Mouse (Mus musculus) limb, embryonic 12.5 days (tissue): ENCODE results near the gene Cd101. TPM values are rescaled to one million over a fixed set of nuclear protein-coding genes. Genes with fewer than 3 reads are reported as not detected.

Source experiments
- ATAC-seq: fragments of 200-750 bp; cut with Nextera tagmentation; 2 replicates; pipeline ENCODE4 v1.8.0; 2017; ENCODE audit warnings: low read depth, moderate TSS enrichment; ENCODE audit not compliant: insufficient number of reproducible peaks, insufficient read depth, low FRiP score, low TSS enrichment
- H3K27ac ChIP-seq: fragments of 300-500 bp; sonication (generic); 2 replicates; pipeline ENCODE4 v1.5.1; 2016; ENCODE audit warnings: mild to moderate bottlenecking, moderate library complexity
- H3K27me3 ChIP-seq: fragments of 300-500 bp; sonication (generic); 2 replicates; pipeline ENCODE4 v1.6.1; 2016; ENCODE audit warnings: mild to moderate bottlenecking, moderate library complexity
- H3K36me3 ChIP-seq: fragments of 300-500 bp; sonication (generic); 2 replicates; pipeline ENCODE4 v1.6.1; 2016; ENCODE audit warnings: mild to moderate bottlenecking, moderate library complexity
- H3K4me1 ChIP-seq: fragments of 300-500 bp; sonication (generic); replicated peaks from 2 replicates; pipeline ENCODE4 v1.6.1; 2016
- H3K4me2 ChIP-seq: fragments of 300-500 bp; sonication (generic); 2 replicates; pipeline ENCODE4 v1.6.1; 2016; ENCODE audit warnings: mild to moderate bottlenecking, moderate library complexity
- H3K4me3 ChIP-seq: fragments of 300-500 bp; sonication (generic); replicated peaks from 2 replicates; pipeline ENCODE4 v1.5.1; 2016; ENCODE audit warnings: mild to moderate bottlenecking
- H3K9ac ChIP-seq: fragments of 300-500 bp; sonication (generic); replicated peaks from 2 replicates; pipeline ENCODE4 v1.6.1; 2016; ENCODE audit warnings: mild to moderate bottlenecking, moderate library complexity
- H3K9me3 ChIP-seq: fragments of 300-500 bp; sonication (generic); 2 replicates; pipeline ENCODE4 v1.6.1; 2016; ENCODE audit warnings: mild to moderate bottlenecking, moderate library complexity
- WGBS: fragments of 180-500 bp; shearing (Covaris S2); methylation state at CpG from one replicate; pipeline ENCODE4 v1.1.7; 2016; 5-methylcytosine and 5-hydroxymethylcytosine counted together
- polyA plus RNA-seq: library from polyadenylated mRNA; unstranded; fragments of >200 nt; fragmentation: Nextera tagmentation; extraction: Ambion mirVana; gene quantifications from 2 replicates; pipeline ENCODE4 v1.2.1, GENCODE M21; 2016

Gene Cd101
- polyA plus RNA-seq, 1 experiment from 2014 or later: 0.08 TPM

GRCm38 (mm10) chr3:100969176-100969917 lies 60.0 kb downstream of the Cd101 start, which contains the start of gene Ttf2:
Ttf2 (minus strand) TSS chr3:100969663.
- H3K4me3 ChIP-seq: peak within 1 kb of the TSS; percentile 72
- H3K27me3 ChIP-seq: no peaks in the 10 kb centered on the region
- peak; percentile 91 for ATAC-seq
- no peaks in the 10 kb centered on the region for H3K9me3 ChIP-seq
- peak within 1 kb of the TSS; percentile 85 for H3K4me2 ChIP-seq
- H3K4me1 ChIP-seq: peaks cover 8% of the 10 kb centered on the region
- H3K27ac ChIP-seq: 0 out of 2 replicates have a peak within 1 kb of the TSS, but pooled peaks have one; percentile 29
- H3K36me3 ChIP-seq: peaks cover 16% of the 10 kb centered on the region; the same call in 1 of the 2 replicates
- under 1% methylated on average over 40 of the region's 40 CpGs for WGBS
- peak within 1 kb of the TSS; percentile 69 for H3K9ac ChIP-seq

- Histone ChIP-seq H3K4me3 (no peak overlapping the region), H3K27ac (no peak overlapping the region), H3K9ac (no peak overlapping the region), H3K4me2 (no peak overlapping the region), H3K4me1 (peaks cover 4% of the 10 kb centered on the region), H3K36me3 (peaks cover 59% of the 10 kb centered on the region), H3K27me3 (no peaks in the 10 kb centered on the region), H3K9me3 (no peaks in the 10 kb centered on the region)
- ATAC-seq: no peak
- 80% methylated on average over 14 of the region's 14 CpGs for WGBS
These were observed 65.4 kb downstream of the Cd101 start for GRCm38 (mm10) chr3:100963849-100964542.

- Histone ChIP-seq H3K27me3 (no peaks in the 10 kb centered on the region), H3K4me1 (no peaks in the 10 kb centered on the region), H3K9ac (no peak overlapping the region), H3K4me2 (no peak overlapping the region), H3K36me3 (peaks cover 83% of the 10 kb centered on the region), H3K4me3 (no peak overlapping the region), H3K27ac (no peak overlapping the region), H3K9me3 (no peaks in the 10 kb centered on the region)
- no peak for ATAC-seq
- 87% methylated on average over 7 of the region's 7 CpGs for whole genome bisulfite sequencing
These were observed 67.9 kb downstream of the Cd101 start for GRCm38 (mm10) chr3:100961501-100961900.

DNA sequence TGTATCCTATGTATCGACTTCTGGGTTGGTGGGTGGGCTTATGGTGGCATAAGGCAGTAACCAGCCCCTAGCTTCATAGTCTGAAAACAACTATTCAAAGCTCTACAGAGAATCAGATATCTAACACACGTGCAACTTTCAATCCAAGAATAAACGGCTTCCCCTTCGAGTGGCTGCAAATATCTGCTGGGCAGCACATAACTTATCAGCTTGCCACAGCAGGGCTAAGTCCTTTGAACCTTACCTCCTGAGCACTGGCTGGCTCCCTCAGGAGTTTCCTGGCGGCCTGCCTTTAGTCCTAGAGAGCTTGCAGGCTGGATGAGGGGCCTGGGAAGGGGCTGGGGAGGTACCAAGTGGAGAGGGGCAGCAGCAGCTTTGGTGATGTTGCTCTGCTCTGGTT lies 68.3 kb downstream of the Cd101 start:
- no peak for ATAC-seq
- Histone ChIP-seq H3K4me3 (no peak overlapping the region), H3K9ac (no peak overlapping the region), H3K9me3 (no peaks in the 10 kb centered on the region), H3K4me2 (no peak overlapping the region), H3K36me3 (peaks cover 84% of the 10 kb centered on the region), H3K27me3 (no peaks in the 10 kb centered on the region), H3K27ac (no peak overlapping the region), H3K4me1 (no peaks in the 10 kb centered on the region)
- WGBS: 78% methylated on average over 5 of the region's 5 CpGs

- ATAC-seq: no peak
- H3K4me3 ChIP-seq: no peak overlapping the region
- peaks cover 95% of the 10 kb centered on the region for H3K36me3 ChIP-seq
- no peak overlapping the region for H3K9ac ChIP-seq
- H3K4me2 ChIP-seq: no peak overlapping the region
- no peaks in the 10 kb centered on the region for H3K4me1 ChIP-seq
- no peak overlapping the region for H3K27ac ChIP-seq
- no peaks in the 10 kb centered on the region for H3K9me3 ChIP-seq
- H3K27me3 ChIP-seq: no peaks in the 10 kb centered on the region
These were observed 74.7 kb downstream of the Cd101 start for GRCm38 (mm10) chr3:100954616-100955015.

DNA sequence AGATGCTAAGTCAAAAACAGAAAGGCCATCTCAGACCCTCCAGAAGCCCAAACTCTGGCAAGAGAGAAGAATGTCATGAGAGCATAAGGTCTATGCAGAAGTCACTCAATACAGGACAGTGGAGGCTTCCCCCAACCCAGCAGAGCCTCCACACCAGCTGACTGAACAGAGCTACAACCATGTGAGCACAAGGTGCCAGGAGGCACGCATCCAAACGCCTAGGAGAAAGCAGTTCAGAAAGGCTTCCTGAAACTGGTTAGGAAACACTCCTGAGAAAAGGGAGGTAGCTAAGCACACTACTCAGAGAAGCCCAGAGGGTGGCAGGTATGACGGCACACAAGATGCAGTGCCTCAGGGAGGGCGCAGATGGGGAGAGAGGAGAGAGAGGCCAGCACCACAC lies 77.8 kb downstream of the Cd101 start:
- no peaks in the 10 kb centered on the region for H3K27me3 ChIP-seq
- H3K9ac ChIP-seq: no peak overlapping the region
- no peak overlapping the region for H3K27ac ChIP-seq
- ATAC-seq: no peak
- no peak overlapping the region for H3K4me2 ChIP-seq
- 82% methylated on average over 4 of the region's 4 CpGs for WGBS
- no peaks in the 10 kb centered on the region for H3K4me1 ChIP-seq
- H3K9me3 ChIP-seq: no peaks in the 10 kb centered on the region
- peaks cover 94% of the 10 kb centered on the region for H3K36me3 ChIP-seq
- no peak overlapping the region for H3K4me3 ChIP-seq

DNA sequence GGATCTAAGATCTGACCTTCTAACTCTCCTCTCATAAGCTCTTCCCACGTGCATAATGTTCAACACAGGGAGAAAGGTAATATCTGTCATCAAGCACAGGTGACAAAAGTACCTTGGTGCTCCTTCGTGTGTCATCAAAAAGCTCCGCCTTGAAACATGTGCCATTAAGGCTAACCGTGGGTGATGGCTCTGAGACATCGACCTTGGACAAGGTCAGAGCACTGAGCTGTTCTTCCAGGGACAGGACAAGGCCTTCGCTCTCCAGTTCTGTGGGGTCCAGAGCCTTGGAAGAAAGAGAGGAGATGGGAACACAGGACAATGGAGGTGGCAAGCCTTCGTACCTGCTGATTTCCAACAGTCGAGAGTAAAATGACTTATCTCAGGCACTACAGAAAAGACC lies 82.1 kb downstream of the Cd101 start:
- no peak overlapping the region for H3K4me3 ChIP-seq
- no peak for ATAC-seq
- H3K9me3 ChIP-seq: no peaks in the 10 kb centered on the region
- no peaks in the 10 kb centered on the region for H3K4me1 ChIP-seq
- WGBS: 91% methylated on average over 8 of the region's 8 CpGs
- H3K27me3 ChIP-seq: no peaks in the 10 kb centered on the region
- H3K27ac ChIP-seq: no peak overlapping the region
- peaks cover 96% of the 10 kb centered on the region for H3K36me3 ChIP-seq
- no peak overlapping the region for H3K9ac ChIP-seq
- H3K4me2 ChIP-seq: no peak overlapping the region

Other genes with a start within 250 kb of the Cd101 start
- not detected in 2 replicates for gene Vtcn1, start 204.1 kb downstream of the Cd101 start, polyA plus RNA-seq
- 7.3 and 8.8 TPM in 2 replicates for gene Trim45, start 107.4 kb downstream of the Cd101 start, polyA plus RNA-seq
- 24.2 and 25.5 TPM in 2 replicates for gene Ttf2, start 59.9 kb downstream of the Cd101 start, polyA plus RNA-seq
- gene Ptgfrn, start 80.7 kb upstream of the Cd101 start, polyA plus RNA-seq: 5.9 and 6.1 TPM in 2 replicates